Mouse (Mus musculus) monocyte, adult 2 months (primary cell): ENCODE measurements at regions not wholly inside any gene's neighbourhood (a gene's known extent, or its start where the extent isn't known, plus 50 kb on each side); places are given as distances from the start of the nearest gene placed in this dataset.
A peak's percentile ranks its signal among the peaks of the same experiment; 100 is the strongest.
"Not testable (repeated sequence)": the region's sequence is repeated elsewhere in the genome, so short reads cannot be mapped to it uniquely, and the experiment has no call there.

Experiments
- DNase-seq, 2 experiments: peaks; one replicate each; pipeline ENCODE4 v3.0.0; 2022; ENCODE audit warnings: low spot score in 2 of 2, low read depth in 1 of 2

DNA sequence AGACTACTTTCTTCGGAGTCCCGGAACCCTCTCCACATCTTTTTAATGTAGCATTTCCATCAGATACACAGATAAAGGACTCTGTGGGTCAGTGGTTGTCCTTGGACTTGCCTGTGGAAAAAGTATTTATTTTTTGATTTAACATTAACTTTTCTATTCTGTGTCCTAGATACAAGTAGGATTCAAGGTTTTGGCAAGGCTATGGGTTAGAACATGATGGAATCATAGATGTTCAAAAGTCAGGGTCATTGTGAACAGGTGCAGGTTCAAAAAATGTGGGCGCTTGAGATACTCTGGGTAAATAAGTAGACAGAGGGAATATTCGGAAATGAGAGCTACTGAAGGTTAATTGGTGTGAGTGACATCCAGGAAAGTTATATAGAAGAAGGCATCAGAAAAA, 347.7 kb downstream of the Cypt12 start:
- DNase-seq = no peak

DNA sequence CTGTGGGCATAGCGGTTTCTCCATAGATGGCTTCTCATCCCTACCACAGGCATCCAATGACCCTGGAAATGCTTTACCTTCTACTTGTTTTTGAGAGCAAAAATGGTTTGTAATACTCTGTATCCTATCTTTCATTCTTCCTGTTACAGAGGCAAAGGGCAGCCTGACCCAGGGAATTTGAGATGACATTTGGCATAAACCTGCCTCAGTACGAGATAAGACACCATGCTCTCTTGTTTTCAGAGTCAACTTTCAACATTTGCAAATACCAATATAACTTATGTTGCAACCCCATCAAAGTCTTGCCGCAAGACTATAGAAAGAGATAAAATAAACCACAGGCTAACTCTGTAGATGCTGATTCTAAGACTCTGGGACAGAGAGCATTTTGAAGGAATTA, 350.5 kb downstream of the Cypt12 start:
- DNase-seq = no peak

DNA sequence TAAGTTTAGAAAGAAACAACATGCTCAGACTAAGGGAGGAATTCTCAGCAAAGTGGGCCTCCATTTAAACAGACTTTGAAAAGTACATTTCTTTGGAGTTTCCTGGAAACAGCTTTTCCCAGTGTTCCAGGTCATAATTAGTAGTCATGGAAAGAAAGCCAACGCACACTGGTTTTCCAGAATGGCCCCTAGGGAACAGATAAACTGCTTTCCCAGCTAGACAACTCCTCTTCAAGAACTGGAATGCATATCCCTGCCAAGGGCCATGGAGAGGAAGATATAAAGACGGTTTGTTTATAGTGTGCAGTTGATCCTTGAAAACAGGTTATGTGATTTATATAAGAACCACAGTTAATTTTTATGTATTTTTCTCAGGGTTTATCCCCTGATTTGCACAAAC, 351.3 kb downstream of the Cypt12 start:
- DNase-seq = no peak

DNA sequence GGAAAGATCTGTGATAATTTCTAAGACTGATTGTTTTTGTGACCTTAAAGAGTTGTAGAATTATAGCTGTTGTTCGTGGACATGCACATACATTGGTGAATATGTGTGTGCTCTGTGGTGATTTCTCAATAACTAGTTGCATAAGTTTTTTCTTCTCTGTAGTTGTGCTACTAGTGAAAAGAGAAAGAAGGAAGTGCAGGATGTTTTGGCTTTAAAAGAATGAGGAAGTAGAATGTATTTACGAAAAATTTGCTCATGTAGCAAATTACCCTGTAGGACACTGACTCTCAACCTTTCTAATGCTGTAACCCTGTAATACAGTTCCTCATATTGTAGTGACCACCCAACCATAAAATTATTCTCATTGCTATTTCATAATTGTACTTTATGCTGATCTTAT, 371.2 kb downstream of the Cypt12 start:
- DNase-seq = peak in 1 of 2 experiments; percentile 4

DNA sequence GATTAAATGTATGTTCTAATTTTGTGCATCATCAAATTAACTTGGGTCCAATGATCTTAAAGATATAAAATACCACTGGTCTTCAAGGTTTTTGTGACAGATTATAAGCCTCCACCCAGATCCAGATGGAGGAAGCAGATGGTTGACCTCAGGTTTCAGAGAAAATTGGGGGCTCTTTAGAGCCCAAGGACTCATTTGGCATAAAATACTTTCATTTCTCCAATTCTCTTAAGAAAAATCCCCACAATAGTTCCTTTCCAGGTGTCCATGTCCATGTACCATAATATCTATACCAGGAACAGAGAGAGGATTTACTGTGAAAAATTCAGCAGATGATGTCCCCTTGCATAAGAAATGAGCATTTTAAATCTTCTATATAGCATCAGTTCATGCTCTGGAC, 385.0 kb downstream of the Cypt12 start:
- DNase-seq = no peak

DNA sequence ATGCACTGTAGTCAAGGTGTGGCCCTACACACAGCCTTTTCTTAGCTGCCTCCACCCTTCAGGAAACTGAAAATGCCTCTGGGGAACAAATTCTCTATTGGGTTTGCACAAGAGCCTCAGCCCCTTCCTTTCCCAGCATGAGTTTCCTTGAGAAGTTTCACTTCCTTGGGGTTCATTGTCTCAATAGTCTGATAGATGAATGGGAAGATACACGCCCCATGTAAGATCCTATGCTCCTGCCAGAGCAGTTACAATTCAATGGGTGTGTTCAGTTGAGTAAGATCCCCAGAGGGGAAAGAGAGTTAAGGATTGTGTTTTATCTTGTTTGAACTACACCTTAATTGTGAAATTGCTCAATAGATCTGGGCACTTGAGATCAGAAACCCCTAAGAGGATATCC, 391.0 kb downstream of the Cypt12 start:
- DNase-seq = peak; percentile 21 to 44

DNA sequence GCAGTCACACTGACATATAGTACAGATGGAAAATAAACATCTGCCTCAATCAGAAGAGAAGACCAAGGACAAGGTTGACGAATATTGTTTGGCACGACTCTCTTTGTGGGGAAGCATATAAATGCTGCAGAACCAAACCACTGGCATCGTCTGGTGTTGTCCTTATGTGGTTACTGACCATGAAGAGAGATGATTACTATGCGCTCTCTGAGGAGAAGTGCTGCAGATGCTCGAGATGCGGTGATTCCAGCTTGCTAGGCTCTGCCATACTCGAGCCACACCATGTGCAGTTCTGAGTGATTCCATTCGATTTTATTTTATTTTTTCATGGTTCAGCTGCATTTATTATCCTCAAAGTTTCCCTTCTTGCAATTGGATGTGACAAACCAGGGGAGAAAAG, 393.5 kb downstream of the Cypt12 start:
- no peak for DNase-seq

DNA sequence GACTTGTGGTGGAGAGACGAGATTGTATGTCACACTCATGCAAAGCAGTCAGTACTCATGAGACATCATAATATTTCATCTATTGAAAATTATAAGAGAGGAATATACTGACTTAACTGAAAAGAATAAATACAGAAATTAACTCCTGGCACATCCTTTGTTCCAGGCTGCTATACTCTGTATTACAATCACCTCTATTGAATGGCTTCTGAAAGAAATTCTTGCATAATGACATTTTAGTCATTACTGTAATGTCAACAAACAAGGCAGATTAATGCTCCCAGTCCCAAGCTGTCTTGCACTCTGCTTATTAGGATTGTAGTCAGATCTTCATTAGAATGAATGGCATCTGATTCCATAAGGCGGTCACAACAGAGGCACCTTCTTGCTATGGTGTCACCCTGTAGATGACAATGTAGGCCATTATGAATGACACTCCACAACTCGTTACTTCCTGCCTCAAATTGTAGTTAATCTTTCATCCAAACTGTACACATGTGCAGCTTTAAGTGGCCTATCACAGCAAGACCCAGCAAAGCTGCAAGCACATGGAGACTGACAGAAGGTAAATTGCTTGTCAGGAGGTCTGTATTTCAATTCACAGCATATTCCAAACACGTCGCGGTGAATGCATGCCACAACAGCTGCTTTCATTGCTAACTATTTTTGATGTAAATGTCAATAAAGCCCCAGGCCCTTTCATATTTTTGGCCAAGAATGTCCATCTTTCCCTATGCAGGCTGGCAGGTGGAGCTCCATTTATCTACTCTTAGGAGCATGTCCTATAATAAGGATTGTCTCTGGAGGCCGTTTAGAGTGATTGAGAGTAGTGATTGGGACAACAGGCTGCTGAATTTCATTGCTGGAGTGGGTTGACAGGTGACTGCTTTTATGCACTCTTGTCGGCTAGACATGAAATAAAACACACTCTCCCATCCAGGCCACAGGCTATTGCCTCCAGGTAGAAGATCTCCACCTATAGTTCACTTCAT, 430.1 kb downstream of the Cypt12 start:
- DNase-seq = no peak

DNA sequence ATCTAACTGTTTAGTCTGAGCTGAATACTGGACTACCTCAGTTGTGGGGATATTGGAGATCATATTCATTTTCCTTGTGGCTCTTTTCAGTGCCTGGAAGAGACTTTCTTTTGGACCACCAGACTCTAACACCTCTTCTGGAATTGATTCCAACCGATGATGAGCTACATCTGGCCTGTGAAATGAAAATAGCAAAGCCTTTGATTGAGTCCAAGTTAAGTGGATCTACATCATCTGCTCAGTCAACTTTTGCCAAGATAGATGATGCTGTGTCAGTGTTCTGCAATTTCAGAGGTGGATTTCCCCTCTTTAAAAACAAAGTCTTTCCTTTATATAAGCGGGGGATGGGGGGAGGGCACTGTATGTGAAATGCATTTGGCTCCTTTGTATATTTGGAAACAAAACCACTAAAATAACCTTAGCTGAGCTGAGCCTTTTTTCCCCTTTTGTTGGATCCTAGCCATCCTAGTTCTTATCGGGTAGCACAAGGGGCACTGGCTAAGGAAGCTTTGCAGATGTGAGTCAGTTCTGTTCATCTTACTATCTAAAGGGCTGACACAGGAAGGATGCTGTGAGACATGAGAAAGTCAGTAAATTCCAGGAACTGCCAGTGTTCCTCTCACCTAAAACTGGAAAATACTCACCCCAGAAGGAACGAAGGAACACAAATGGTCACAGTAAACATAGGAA, 473.8 kb downstream of the Cypt12 start:
- DNase-seq = no peak

DNA sequence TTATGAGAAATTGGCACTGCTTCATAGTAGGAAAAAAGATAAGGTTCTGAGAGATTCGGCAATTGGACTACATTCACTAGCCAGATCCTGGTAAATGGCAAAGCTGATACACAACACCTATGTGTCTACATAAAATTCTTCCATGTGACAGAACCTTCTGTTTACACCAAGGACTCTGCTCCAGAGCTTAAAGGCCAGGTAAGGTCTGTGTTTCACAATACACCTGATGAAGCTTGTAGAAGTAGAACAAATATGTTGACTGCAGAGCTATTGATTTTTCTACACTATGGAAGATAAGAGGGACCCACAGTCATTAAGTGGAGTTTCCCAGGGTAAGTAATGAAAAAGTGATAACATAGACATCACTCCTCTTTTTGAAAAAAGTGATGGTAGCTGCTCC, 480.7 kb downstream of the Cypt12 start:
- no peak for DNase-seq

DNA sequence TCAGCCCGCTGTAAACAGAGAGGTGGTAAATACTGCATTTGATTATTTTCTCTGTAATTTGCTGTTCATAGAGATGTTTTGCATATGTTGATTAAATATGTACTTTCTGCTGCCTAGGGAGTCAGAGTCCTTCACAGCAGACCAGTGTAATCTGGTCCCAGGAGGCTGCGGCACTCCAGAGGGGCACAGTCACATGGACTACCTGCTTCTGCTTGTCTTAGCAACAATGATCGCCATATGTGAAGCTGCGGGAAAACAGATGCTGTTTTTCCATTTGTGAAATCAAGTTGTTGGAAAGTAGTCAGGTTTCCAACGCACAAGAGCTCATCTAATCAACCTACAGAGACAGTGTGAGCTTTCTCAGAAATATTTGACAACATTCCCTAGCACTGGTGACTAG, 490.6 kb downstream of the Cypt12 start:
- no peak for DNase-seq

DNA sequence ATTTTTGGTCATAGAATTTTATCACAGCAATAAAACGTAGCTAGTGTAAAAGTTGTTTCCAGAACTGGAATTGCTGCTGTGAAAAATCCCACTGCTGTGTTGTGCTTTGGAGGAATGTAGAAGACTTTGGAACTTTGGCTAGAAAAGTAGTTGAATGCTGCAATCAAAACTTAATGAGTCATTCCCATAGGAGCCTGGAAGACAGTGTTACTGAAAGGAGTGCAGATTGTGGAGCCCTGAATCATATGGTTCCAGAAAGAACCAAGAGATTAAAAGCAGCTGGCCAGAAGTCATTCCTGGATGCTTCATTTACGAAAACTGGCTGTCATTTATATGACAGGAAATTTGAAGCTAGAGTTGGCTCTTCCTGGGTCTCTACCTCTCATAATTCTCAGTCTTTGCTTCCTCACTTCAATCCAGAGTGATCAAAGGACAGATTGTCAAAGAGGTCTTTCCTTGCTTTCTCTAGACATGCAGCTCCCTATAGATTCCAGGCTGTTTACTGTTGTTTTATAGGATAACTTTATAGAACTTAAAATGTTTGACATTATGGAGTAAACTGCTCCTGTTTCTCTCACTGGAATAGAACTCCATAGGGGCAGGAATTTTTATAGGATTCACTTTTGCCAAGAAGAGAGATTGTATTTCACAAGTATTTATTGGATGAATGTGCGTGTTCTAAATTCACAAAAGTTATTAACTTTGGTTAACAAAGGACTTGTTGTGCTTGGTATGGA, 504.2 kb downstream of the Cypt12 start:
- DNase-seq = no peak

DNA sequence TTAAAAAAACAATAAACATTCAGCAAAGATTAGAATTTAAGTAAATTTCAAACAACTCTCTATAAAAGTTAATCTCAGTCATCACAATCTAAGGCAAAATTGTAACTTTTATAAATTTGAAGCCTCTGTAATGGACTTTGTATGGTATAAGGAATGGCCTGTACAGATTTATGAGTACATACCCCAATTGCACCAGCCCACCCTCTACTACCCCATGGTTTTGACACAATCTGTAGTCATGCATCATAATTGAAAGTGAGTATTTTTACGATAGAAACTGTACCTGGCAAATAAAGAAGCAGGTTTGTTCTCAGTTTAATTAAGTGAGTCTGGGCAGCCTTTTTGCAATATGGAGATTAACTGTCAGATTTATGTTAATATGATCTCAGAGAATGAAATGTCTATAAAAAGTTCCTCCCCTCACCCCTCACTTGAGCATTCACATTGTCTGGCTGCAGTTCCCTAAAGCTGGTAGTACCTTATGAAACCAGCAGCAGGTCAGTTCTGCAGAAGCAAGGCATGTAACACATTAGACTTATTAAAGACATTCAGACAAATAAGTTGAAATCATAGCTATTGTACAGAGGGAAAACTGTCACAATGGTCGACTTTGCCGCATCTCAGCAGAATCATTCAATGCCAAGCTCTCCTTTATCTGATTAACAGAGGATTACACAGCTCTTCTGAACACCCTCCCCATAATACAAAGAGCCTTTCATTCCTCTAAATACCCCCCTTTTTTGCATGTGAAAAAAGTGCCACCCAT, 505.2 kb downstream of the Cypt12 start:
- no peak for DNase-seq

DNA sequence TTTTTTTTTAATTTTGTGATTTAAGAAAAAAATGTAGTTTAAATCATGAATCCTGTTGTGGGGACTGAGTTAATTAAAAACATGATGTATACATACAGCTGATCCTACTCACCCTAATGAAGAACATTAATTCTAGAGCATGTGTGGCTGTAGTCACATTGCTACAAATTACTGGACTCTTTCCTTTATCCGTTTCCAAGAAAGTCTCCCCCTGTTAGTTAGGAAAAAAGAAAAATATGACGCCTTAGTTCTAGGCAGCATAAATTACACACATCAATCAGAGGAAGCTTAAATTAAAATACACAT, 505.7 kb downstream of the Cypt12 start:
- DNase-seq = no peak

DNA sequence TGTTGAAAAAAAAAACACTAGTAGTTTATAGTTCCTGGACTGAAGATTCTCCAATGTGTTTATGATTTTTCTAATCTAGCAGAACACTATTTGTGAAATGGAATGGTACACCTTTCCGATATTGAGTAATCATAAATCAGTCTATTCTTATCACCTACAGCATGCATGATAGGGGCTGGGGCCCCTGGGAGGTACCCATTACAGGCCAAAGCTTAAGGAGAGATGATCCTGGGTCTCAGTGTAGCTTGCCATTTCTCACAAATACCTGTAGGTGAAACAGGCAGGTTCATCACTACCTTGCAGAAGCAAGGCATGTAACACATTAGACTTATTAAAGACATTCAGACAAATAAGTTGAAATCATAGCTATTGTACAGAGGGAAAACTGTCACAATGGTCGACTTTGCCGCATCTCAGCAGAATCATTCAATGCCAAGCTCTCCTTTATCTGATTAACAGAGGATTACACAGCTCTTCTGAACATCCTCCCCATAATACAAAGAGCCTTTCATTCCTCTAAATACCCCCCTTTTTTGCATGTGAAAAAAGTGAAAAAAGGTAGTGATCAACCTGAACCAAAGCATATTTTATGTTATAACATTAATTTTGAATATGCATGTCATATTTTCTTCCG, 506.5 kb downstream of the Cypt12 start:
- DNase-seq = not testable (repeated sequence)

DNA sequence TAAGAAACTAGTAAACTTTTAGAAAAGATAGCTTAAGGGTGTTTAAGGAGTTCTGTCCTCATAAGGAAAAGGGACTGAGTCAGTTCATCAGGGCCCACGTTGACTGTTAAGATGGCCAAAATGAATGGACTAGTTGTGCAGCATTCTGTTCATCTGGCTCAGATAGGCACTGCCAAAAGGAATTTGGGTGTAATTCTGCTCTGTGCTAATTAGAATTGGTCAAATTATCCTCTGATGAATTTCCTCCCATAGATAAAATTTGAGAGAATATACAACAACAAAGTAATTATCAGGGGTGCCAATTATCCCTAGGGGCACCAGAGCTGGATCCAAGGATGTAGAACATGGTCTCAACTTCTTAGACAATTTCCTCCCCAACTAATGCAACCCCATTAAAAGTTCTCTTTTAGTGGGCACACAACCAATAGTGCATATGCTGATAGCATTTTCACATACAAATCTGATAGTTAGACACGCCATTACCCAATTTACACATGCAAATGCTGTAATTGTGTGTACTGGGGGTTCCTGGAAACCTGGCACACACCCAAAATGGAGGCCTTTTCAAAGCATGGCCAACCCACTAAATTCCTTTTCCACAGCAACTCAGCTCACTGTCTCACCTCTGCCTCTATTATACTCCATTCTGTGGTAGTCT, 508.0 kb downstream of the Cypt12 start:
- no peak for DNase-seq

DNA sequence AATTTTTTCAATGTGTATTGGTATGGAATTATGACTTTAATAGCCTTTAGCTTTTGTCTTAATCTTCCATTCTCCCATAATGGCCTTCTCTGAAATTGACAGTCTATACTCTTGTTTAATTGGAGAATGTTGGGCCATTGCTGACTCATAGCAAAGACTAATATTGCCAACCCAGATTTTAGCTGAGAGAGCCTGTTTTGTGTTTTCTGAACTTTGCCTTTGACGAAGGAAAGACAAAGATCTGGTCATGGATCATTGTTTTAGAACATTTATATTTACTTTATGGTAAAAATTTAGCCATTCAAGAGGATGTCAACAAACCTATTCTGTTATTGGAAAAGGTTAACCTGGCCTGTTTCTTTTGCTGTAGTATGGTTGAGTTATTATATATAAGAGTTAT, 512.1 kb downstream of the Cypt12 start:
- DNase-seq = no peak

DNA sequence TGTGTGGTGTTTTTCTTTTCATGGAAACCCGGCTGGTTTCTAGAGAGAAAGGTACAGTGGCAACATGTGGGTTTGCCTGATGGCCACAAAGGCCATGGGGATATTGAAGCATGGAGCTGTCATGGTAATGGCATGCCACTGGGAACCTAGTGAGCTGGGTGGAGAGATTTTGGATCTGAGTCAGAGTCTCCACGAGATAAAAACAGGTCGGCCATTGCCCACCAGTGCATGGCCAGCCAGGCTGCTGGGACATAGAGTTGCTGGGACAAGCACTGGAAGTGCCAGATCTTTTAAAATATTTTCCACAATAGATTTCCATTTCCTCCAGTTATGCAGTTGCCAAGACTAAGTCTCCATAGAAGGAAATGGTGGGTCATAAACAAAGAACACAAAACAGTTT, 523.6 kb downstream of the Cypt12 start:
- DNase-seq = no peak

DNA sequence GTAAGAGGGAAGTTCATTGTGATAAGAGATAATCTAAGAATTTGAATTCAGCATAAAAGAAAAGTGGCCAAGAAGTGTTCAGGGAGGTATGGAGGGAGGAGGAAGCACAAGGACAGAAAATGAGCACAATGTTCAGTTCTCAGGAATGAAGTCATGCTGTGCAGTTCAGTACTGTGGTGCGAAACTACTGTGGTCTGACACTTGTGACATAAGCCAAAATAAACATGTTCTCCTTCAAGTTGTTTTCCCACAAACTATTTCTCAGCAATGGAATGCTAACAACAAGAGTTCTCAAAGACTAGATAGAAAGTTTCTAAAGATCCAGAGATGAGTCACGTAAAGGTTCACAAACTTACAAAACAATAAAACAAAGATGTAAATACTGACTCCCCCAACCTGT, 531.3 kb downstream of the Cypt12 start:
- DNase-seq = no peak

DNA sequence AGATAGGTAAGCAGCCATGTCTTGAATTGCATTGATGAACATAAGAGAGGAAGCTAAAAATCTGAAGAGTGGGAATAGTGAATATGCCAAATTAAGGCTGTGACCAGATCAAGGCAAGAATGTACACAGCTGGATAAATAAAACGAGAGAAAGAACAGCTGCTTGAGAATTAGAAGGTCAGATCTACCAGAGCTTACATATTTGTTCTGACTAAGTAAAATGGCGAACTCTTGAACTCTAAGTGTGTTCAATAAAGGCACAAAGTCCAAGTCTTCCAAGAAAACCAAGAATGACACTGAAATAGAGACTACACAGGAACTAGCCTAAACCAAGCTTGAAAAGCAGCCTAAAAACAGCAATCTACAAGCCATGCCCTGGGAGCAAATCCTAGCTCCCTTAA, 533.8 kb downstream of the Cypt12 start:
- DNase-seq = no peak
